Mouse (Mus musculus): ENCODE data around the gene Drosha. TPM values are rescaled to one million over a fixed set of nuclear protein-coding genes. Genes with fewer than 3 reads are reported as not detected.

The Drosha gene
- total and polyA plus RNA-seq, 2 experiments = 3.2 to 3.4 TPM

DNA sequence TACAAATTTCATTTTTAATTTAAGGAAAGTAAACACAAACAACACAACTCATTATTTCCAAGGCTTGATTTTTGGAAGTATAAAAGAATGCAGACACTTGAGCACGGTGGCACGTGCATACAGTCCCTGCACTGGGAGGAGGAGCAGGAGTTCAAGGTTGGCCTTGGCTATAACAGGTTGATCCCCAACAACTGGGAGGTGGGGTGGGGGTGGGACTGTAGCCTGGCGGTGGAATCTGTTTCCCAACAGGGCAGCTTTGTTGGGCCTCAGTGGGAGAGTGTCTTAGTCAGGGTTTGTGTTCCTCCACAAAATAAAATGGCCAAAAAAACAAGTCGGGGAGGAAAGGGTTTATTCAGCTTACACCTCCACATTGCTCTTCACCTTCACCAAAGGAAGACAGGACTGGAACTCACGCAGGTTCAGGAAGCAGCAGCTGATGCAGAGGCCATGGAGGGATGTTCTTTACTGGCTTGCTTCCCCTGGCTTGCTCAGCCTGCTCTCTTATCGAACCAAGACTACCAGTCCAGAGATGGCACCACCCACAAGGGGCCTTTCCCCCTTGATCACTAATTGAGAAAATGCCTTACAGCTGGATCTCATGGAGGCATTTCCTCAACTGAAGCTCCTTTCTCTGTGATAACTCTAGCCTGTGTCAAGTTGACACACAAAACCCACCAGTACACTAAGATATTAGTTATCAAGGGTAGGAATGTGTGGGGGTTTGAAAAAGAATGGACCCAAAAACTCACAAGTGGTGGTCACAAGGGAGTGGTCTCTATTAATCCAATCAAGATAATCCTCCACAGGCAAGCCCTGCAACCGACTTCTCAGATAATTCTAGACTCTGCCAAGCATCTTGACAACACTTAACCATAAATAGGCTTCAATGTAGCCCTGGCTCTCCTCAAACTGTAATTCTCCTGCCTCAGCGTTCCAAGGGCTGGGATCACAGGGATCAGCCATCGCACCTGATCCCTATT, 1.9 kb upstream of the Drosha start:
- no peak overlapping the region for H3K27ac ChIP-seq (replicated peaks; ENCODE audit: insufficient read depth, low read depth, low read length)
- WGBS = 68% methylated on average over 9 of the region's 9 CpGs
- TF ChIP-seq POLR2A (IDR thresholded peaks at IDR 0.05; ENCODE audit: extremely low read depth, insufficient read depth, low read length) (no peak), CTCF (IDR thresholded peaks at IDR 0.05; ENCODE audit: low read depth, low read length) (no peak)
- no peak overlapping the region for H3K4me3 ChIP-seq (ENCODE audit: insufficient read depth, low read depth, low read length)
- no peaks in the 10 kb centered on the region for H3K27me3 ChIP-seq (ENCODE audit: control insufficient read depth, insufficient read depth, low read length)
- H3K79me2 ChIP-seq (ENCODE audit: control insufficient read depth, insufficient read depth, low read length) = peaks cover 4% of the 10 kb centered on the region; the same call in 1 of the 2 replicates
- H3K9ac ChIP-seq (ENCODE audit: low read depth, low read length) = no peak overlapping the region
- peaks cover 2% of the 10 kb centered on the region; the same call in 1 of the 2 replicates for H3K4me1 ChIP-seq (ENCODE audit: control insufficient read depth, insufficient read depth, low read length)
- peak; percentile 8 for DNase-seq (ENCODE audit: extremely low read depth, low read depth, low spot score)
- peaks cover 4% of the 10 kb centered on the region; the same call in 1 of the 2 replicates for H3K36me3 ChIP-seq (ENCODE audit: control insufficient read depth, insufficient read depth, low read length)

- Histone ChIP-seq H3K27me3 (ENCODE audit: control insufficient read depth, insufficient read depth, low read length) (no peaks in the 10 kb centered on the region), H3K36me3 (ENCODE audit: control insufficient read depth, insufficient read depth, low read length) (peaks cover 4% of the 10 kb centered on the region; the same call in 1 of the 2 replicates), H3K4me1 (ENCODE audit: control insufficient read depth, insufficient read depth, low read length) (peaks cover 2% of the 10 kb centered on the region; the same call in 1 of the 2 replicates), H3K9ac (ENCODE audit: low read depth, low read length) (no peak overlapping the region; the same call in 1 of the 2 replicates), H3K27ac (replicated peaks; ENCODE audit: insufficient read depth, low read depth, low read length) (no peak overlapping the region), H3K4me3 (ENCODE audit: insufficient read depth, low read depth, low read length) (no peak overlapping the region; the same call in 1 of the 2 replicates), H3K79me2 (ENCODE audit: control insufficient read depth, insufficient read depth, low read length) (peaks cover 4% of the 10 kb centered on the region; the same call in 1 of the 2 replicates)
- no peak for DNase-seq (ENCODE audit: extremely low read depth, low read depth, low spot score)
- 95% methylated on average over 2 of the region's 2 CpGs for WGBS
- TF ChIP-seq POLR2A (IDR thresholded peaks at IDR 0.05; ENCODE audit: extremely low read depth, insufficient read depth, low read length) (no peak), CTCF (IDR thresholded peaks at IDR 0.05; ENCODE audit: low read depth, low read length) (no peak)
Measured at GRCm38 (mm10) chr15:12823455-12824119, 1.0 kb upstream of the Drosha start.

DNA sequence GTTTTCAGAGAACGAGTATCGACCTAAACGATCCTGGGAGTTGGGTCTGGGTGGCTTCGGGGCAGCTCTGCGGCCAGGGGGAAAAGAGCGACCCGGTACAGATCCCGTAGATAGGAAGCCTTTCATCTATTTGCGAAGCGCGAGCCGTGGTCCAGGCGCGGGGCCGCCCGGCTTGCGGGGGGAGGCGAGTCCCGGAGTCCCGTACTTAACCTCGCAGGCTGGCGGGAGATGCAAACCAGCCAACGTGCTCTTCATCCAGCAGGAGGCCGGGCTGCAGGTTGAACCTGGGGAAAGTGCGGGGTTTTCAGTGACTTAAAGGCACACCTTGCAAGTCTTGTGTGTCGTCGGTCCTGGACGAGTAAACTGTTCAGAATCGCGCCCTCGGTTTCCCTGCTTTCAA, 350 bp downstream of the Drosha start:
- peaks cover 11% of the 10 kb centered on the region for H3K36me3 ChIP-seq (ENCODE audit: control insufficient read depth, insufficient read depth, low read length)
- H3K27me3 ChIP-seq (ENCODE audit: control insufficient read depth, insufficient read depth, low read length) = no peaks in the 10 kb centered on the region
- H3K4me1 ChIP-seq (ENCODE audit: control insufficient read depth, insufficient read depth, low read length) = peaks cover 2% of the 10 kb centered on the region; the same call in 1 of the 2 replicates
- DNase-seq (ENCODE audit: extremely low read depth, low read depth, low spot score) = peak; percentile 27
- peaks cover 4% of the 10 kb centered on the region; the same call in 1 of the 2 replicates for H3K79me2 ChIP-seq (ENCODE audit: control insufficient read depth, insufficient read depth, low read length)
- H3K9ac ChIP-seq (ENCODE audit: low read depth, low read length) = peak overlapping the region; percentile 61
- H3K4me3 ChIP-seq (ENCODE audit: insufficient read depth, low read depth, low read length) = peak overlapping the region; percentile 72
- no peak overlapping the region for H3K27ac ChIP-seq (replicated peaks; ENCODE audit: insufficient read depth, low read depth, low read length)
- no peak for TF ChIP-seq POLR2A (IDR thresholded peaks at IDR 0.05; ENCODE audit: extremely low read depth, insufficient read depth, low read length)
- no peak for TF ChIP-seq CTCF (IDR thresholded peaks at IDR 0.05; ENCODE audit: low read depth, low read length)
- WGBS = under 1% methylated on average over 31 of the region's 31 CpGs

GRCm38 (mm10) chr15:12825408-12825807, 793 bp downstream of the Drosha start:
- peaks cover 4% of the 10 kb centered on the region; the same call in 1 of the 2 replicates for H3K79me2 ChIP-seq (ENCODE audit: control insufficient read depth, insufficient read depth, low read length)
- peaks cover 2% of the 10 kb centered on the region; the same call in 1 of the 2 replicates for H3K4me1 ChIP-seq (ENCODE audit: control insufficient read depth, insufficient read depth, low read length)
- no peak overlapping the region for H3K27ac ChIP-seq (replicated peaks; ENCODE audit: insufficient read depth, low read depth, low read length)
- TF ChIP-seq CTCF (IDR thresholded peaks at IDR 0.05; ENCODE audit: low read depth, low read length) (no peak), POLR2A (IDR thresholded peaks at IDR 0.05; ENCODE audit: extremely low read depth, insufficient read depth, low read length) (no peak)
- peaks cover 11% of the 10 kb centered on the region for H3K36me3 ChIP-seq (ENCODE audit: control insufficient read depth, insufficient read depth, low read length)
- H3K27me3 ChIP-seq (ENCODE audit: control insufficient read depth, insufficient read depth, low read length) = no peaks in the 10 kb centered on the region
- no peak overlapping the region for H3K9ac ChIP-seq (ENCODE audit: low read depth, low read length)
- 59% methylated on average over 12 of the region's 12 CpGs for WGBS
- H3K4me3 ChIP-seq (ENCODE audit: insufficient read depth, low read depth, low read length) = peak overlapping the region; percentile 72
- no peak for DNase-seq (ENCODE audit: extremely low read depth, low read depth, low spot score)

DNA sequence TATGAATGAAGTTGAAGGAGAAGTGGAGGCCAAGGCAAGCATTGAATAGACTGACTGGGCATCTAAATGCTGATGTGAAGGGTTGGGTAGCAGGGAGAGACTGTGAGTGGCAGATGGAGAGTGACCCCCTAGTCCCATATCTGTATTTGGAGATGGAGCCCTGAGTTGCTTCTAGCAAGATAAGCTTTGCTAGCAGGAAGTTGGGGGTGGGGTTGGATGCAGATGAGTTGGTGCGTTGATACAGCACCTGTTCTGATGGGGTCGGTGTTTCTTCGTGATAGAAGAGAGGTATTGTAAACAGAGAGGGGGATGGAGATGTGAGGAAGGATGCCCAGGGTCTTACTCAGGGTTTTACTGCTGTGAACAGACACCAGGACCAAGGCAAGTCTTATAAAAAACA, 5.3 kb downstream of the Drosha start:
- no peak for DNase-seq (ENCODE audit: extremely low read depth, low read depth, low spot score)
- H3K27me3 ChIP-seq (ENCODE audit: control insufficient read depth, insufficient read depth, low read length) = no peaks in the 10 kb centered on the region
- no peak overlapping the region for H3K27ac ChIP-seq (replicated peaks; ENCODE audit: insufficient read depth, low read depth, low read length)
- no peak overlapping the region for H3K4me3 ChIP-seq (ENCODE audit: insufficient read depth, low read depth, low read length)
- H3K36me3 ChIP-seq (ENCODE audit: control insufficient read depth, insufficient read depth, low read length) = peaks cover 7% of the 10 kb centered on the region
- TF ChIP-seq CTCF (IDR thresholded peaks at IDR 0.05; ENCODE audit: low read depth, low read length) (no peak), POLR2A (IDR thresholded peaks at IDR 0.05; ENCODE audit: extremely low read depth, insufficient read depth, low read length) (no peak)
- no peaks in the 10 kb centered on the region for H3K79me2 ChIP-seq (ENCODE audit: control insufficient read depth, insufficient read depth, low read length)
- no peak overlapping the region for H3K9ac ChIP-seq (ENCODE audit: low read depth, low read length)
- 94% methylated on average over 3 of the region's 3 CpGs for WGBS
- H3K4me1 ChIP-seq (ENCODE audit: control insufficient read depth, insufficient read depth, low read length) = no peaks in the 10 kb centered on the region

Data from liver, adult 2 months (tissue).